Mouse (Mus musculus): ENCODE data around the gene Slc6a12. TPM values are rescaled to one million over a fixed set of nuclear protein-coding genes. Genes with fewer than 3 reads are reported as not detected.

Gene Slc6a12
- 0.08 TPM in 1 of 2 replicates, not detected in the other for polyA plus RNA-seq (2016; fragmentation: Nextera tagmentation; extraction: Ambion mirVana)

DNA sequence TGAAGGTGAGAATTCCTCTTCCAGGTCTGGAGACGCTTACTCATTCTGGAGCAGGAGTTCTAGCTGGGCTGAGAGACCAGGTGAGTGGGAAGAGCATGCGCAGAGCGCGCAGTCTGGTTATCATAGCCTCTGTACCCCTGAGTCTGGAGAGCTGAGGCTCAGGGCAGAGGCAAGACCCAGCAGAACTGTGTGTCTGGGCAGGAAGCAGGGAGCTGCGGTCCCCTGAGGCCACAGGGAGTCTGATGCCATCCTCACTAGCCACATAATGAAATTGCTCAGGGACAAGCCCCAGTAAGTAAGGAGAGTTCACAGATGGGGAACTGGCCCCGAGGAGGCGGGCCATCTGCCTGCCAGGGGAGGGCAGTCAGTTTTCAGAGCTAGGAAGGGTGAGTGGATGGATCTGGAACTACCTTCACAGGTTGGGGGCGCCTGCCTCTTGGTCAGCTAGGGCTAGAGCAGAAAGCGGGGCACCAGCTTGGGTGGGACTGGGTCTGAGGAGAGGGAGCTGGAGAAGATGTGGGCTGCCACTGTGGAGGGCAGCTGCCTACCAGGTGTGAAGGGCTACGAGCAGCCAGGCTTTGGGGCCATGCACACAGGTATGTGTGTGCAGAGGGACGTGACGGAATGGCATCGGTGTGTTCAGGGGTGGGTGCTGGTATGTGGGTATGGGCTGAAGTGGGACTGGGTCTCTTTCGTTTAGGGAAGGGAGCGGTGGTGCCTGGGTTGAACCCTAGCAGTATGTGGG, at the start of gene Slc6a12:
Slc6a12 (plus strand) TSS at position 51 of the 745 bp plus-strand sequence.
- WGBS = 78% methylated on average over 15 of the region's 15 CpGs
- H3K4me3 ChIP-seq (replicated peaks) = no peak within 1 kb of the TSS

DNA sequence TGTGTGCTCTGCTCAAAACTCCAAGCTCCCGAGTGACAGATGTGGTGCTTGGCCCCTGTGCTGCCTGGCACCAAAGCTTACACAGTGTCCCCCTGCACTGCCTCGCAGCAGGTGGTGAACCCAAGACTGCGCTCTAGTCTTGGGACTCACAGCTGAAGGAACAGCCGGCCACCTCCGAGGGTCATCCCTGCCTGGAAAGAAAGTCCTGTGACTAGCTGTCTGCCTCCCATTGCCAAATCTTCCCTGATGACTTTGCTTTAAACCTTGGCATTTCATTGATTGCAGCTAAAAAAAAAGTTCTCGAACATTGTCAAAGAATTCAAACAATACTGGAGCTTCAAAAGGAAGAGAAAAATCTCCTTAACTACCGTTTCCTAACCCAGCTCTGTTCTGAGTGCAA, 43.6 kb upstream of the Slc6a12 start:
- peaks cover 4% of the 10 kb centered on the region; the same call in 1 of the 2 replicates for H3K27me3 ChIP-seq
- WGBS = 42% methylated on average over 7 of the region's 7 CpGs
- no peak for ATAC-seq (ENCODE audit: low FRiP score)

More for the DNA sequence above, at the start of gene Slc6a12:
- Histone ChIP-seq H3K36me3 (replicated peaks) (no peaks in the 10 kb centered on the region), H3K4me1 (no peaks in the 10 kb centered on the region; the same call in 1 of the 2 replicates), H3K9ac (no peak within 1 kb of the TSS), H3K4me2 (no peak within 1 kb of the TSS), H3K27ac (no peak within 1 kb of the TSS), H3K9me3 (no peaks in the 10 kb centered on the region), H3K27me3 (peaks cover 16% of the 10 kb centered on the region; the same call in 1 of the 2 replicates)
- ATAC-seq (ENCODE audit: low FRiP score) = no peak

DNA sequence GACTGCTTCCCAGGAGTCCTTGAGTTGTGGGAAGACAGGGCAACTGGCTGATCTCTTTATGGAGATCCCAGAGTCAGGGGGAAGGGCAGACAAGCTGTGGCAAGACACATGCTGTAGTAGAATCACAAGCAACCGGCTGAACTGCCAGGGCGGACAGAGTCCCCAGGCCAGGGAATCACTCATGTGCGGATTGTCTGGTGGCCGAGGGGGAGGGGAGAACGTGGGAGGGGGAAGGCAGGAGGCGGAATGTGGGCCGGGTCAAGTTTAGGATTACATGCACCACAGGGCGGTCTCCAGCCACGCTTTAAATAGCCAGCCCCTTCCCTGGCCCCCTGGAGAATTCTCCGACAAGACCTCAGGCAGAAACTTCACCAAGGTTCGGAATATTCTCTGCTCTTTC, 42.9 kb upstream of the Slc6a12 start, which contains the start of gene Slc6a13:
Slc6a13 (plus strand) TSS at position 274 of the 400 bp plus-strand sequence.
- peaks cover 4% of the 10 kb centered on the region; the same call in 1 of the 2 replicates for H3K27me3 ChIP-seq
- ATAC-seq (ENCODE audit: low FRiP score) = no peak; the same call in 1 of the 2 replicates
- H3K36me3 ChIP-seq (replicated peaks) = no peaks in the 10 kb centered on the region
- H3K27ac ChIP-seq = no peak within 1 kb of the TSS
- H3K4me3 ChIP-seq (replicated peaks) = no peak within 1 kb of the TSS
- no peaks in the 10 kb centered on the region for H3K9me3 ChIP-seq
- peaks cover 8% of the 10 kb centered on the region for H3K4me1 ChIP-seq
- H3K9ac ChIP-seq = no peak within 1 kb of the TSS
- H3K4me2 ChIP-seq = peak within 1 kb of the TSS; percentile 6; the same call in 1 of the 2 replicates
- 7% methylated on average over 11 of the region's 11 CpGs for WGBS

More for the DNA sequence above, 43.6 kb upstream of the Slc6a12 start:
- Histone ChIP-seq H3K4me1 (peaks cover 8% of the 10 kb centered on the region), H3K9me3 (no peaks in the 10 kb centered on the region), H3K27ac (no peak overlapping the region), H3K4me2 (no peak overlapping the region), H3K9ac (no peak overlapping the region), H3K4me3 (replicated peaks) (no peak overlapping the region), H3K36me3 (replicated peaks) (no peaks in the 10 kb centered on the region)

DNA sequence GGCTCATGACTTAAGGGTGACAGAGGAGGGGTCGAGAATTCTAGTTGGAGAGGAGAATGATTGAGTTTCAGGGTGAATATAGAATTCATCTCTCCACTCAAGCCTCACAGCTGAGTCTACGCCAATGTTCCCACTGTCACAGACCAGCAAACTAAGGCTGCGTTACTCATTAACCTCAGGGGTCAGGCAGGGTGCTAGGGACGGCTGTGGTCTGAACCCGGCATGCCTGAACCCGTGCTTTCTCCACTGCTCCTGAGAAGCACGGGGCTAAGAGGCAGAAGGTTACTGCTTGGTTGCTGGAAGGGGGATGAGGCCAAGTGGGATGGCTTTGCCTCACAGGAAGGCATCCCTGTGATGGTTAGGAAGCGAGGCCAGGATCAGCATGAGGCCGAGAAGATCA, 42.4 kb upstream of the Slc6a12 start:
- Histone ChIP-seq H3K36me3 (replicated peaks) (no peaks in the 10 kb centered on the region), H3K9me3 (no peaks in the 10 kb centered on the region), H3K4me2 (no peak overlapping the region), H3K4me3 (replicated peaks) (no peak overlapping the region), H3K27me3 (peaks cover 4% of the 10 kb centered on the region; the same call in 1 of the 2 replicates), H3K9ac (no peak overlapping the region), H3K27ac (no peak overlapping the region), H3K4me1 (peaks cover 8% of the 10 kb centered on the region)
- 73% methylated on average over 9 of the region's 9 CpGs for WGBS
- ATAC-seq (ENCODE audit: low FRiP score) = no peak

DNA sequence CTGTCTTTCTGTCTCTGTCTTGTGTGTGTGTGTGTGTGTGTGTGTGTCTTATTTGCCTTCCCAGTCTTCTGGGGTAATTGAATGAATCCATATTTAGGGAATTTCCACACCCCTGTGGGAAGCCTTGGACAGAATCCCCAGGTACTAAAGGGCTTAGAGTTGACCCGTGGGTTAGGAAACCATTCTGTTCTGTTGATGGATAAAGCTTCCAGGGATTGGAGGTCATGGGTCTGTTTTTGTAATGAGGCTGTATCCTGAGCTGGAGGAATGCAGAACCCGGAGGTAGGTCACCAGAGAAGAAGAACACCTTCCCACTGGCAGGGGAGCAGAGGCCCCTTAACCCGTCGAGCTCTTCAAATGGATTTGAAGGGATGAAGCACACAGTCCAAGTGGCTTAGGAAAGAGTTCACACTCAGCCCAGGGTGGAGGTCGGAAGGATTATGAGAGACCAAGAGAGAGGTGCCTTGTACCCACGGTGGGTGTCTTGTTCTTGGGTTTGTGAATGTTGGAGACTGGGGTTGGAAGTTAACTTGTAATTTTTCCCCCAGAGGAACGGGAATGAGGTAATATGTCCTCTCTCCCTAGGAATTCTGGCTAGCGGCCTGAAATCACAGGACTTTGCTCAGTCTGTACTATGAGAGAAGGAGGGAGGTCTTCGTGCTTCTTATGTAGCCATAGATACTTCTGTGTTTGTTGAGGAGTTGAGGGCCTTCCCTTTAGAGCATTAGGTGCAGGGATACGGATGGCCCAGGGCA, 39.2 kb upstream of the Slc6a12 start:
- no peak for ATAC-seq (ENCODE audit: low FRiP score)
- H3K4me1 ChIP-seq = peaks cover 8% of the 10 kb centered on the region
- no peak overlapping the region for H3K4me3 ChIP-seq (replicated peaks)
- WGBS = 73% methylated on average over 10 of the region's 10 CpGs
- H3K36me3 ChIP-seq (replicated peaks) = no peaks in the 10 kb centered on the region
- H3K27me3 ChIP-seq = peaks cover 4% of the 10 kb centered on the region; the same call in 1 of the 2 replicates
- no peaks in the 10 kb centered on the region for H3K9me3 ChIP-seq
- H3K9ac ChIP-seq = no peak overlapping the region
- no peak overlapping the region for H3K27ac ChIP-seq
- H3K4me2 ChIP-seq = no peak overlapping the region

DNA sequence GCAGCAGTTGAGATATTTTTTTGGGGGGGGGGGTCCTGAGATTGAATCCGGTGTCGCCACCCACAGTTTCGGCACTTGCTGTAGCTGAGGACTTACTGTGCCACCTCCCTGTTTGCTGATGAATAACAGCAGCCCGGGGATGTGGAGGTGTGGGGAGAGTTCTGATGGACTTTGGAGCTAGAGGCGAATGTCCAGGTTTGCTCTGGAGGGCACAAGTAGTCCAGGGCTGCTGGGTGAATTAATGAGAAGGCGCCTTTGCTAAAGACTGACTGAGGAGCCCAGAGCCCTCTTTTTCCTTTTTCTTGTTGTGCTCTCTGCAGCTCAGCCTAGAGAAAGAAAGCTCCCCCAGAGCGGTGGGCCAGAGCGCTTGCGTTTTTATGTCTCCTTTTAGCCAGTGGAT, 38.2 kb upstream of the Slc6a12 start:
- 83% methylated on average over 9 of the region's 9 CpGs for WGBS
- no peak overlapping the region for H3K4me3 ChIP-seq (replicated peaks)
- H3K27ac ChIP-seq = no peak overlapping the region
- H3K27me3 ChIP-seq = peaks cover 4% of the 10 kb centered on the region; the same call in 1 of the 2 replicates
- H3K36me3 ChIP-seq (replicated peaks) = no peaks in the 10 kb centered on the region
- no peaks in the 10 kb centered on the region for H3K9me3 ChIP-seq
- no peak for ATAC-seq (ENCODE audit: low FRiP score)
- no peak overlapping the region for H3K4me2 ChIP-seq
- no peak overlapping the region for H3K9ac ChIP-seq
- H3K4me1 ChIP-seq = peaks cover 8% of the 10 kb centered on the region

DNA sequence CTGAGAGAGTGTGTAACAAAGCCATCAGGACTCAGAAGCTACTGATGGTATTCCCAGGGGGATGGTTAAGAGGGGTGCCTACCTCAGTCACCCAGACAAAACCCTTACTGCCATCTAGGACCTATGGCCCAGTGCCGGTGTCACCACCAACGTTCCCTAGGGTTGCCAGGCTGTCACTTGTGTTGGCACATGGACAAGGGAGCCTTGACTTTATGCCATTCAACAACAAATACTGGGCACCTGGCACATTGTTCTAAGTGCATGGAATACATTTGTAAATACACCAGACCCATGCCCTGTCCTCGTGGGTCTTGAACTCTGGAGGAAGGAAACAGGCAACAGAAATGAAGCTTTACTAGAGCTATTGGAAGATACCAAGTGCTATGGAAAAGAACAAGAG, 37.3 kb upstream of the Slc6a12 start:
- no peak for ATAC-seq (ENCODE audit: low FRiP score)
- Histone ChIP-seq H3K9ac (no peak overlapping the region), H3K27me3 (peaks cover 1% of the 10 kb centered on the region; the same call in 1 of the 2 replicates), H3K27ac (no peak overlapping the region), H3K4me1 (no peaks in the 10 kb centered on the region), H3K4me2 (no peak overlapping the region), H3K4me3 (replicated peaks) (no peak overlapping the region), H3K36me3 (replicated peaks) (no peaks in the 10 kb centered on the region), H3K9me3 (no peaks in the 10 kb centered on the region)
- WGBS = 88% methylated on average over 3 of the region's 3 CpGs

DNA sequence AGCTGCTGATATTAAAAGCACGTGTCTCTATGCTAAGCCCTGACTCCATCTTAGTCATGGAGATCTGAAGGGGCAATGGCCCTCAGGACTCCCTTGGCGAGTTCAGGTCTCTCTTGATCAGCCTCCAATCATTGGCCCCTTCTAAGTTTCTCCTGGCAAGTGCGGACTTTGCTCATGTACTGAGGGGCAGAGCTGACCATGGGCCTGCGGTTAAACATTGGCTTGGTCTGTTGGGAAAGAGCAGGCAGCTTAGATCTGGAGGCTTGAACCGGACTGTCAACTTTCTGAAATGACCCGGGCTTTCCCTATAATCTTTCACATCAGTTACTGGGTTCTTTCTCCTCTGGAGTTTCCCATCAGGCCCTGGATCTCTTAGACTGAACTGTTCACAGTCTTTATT, 31.9 kb upstream of the Slc6a12 start:
- H3K4me2 ChIP-seq = no peak overlapping the region
- H3K4me3 ChIP-seq (replicated peaks) = no peak overlapping the region
- no peaks in the 10 kb centered on the region for H3K4me1 ChIP-seq
- WGBS = 92% methylated on average over 6 of the region's 6 CpGs
- no peaks in the 10 kb centered on the region for H3K9me3 ChIP-seq
- no peak overlapping the region for H3K9ac ChIP-seq
- no peaks in the 10 kb centered on the region for H3K36me3 ChIP-seq (replicated peaks)
- H3K27ac ChIP-seq = no peak overlapping the region
- ATAC-seq (ENCODE audit: low FRiP score) = no peak
- no peaks in the 10 kb centered on the region for H3K27me3 ChIP-seq

DNA sequence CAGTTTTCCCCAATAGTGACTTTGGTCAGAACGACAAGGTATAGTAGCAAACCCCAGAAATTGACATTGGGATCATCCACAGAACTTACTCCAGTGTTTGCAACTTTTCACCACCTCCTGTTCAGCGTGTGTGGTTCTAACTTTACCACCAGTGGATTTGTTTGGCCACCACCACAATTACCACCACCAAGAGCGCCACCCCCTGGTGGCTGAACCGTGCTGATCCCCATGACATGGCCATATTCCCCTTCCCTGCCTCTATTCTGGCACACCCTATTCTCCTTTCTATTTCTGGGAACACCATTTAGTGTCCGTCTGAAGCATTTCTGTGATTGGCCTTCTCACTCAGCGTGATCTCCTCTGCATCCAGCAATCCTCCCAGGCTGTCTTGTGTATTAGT, 23.8 kb upstream of the Slc6a12 start:
- Histone ChIP-seq H3K4me3 (replicated peaks) (no peak overlapping the region), H3K27me3 (no peaks in the 10 kb centered on the region), H3K4me2 (no peak overlapping the region), H3K9me3 (no peaks in the 10 kb centered on the region), H3K4me1 (no peaks in the 10 kb centered on the region), H3K36me3 (replicated peaks) (no peaks in the 10 kb centered on the region), H3K9ac (no peak overlapping the region), H3K27ac (no peak overlapping the region)
- WGBS = 68% methylated on average over 6 of the region's 6 CpGs
- ATAC-seq (ENCODE audit: low FRiP score) = no peak

DNA sequence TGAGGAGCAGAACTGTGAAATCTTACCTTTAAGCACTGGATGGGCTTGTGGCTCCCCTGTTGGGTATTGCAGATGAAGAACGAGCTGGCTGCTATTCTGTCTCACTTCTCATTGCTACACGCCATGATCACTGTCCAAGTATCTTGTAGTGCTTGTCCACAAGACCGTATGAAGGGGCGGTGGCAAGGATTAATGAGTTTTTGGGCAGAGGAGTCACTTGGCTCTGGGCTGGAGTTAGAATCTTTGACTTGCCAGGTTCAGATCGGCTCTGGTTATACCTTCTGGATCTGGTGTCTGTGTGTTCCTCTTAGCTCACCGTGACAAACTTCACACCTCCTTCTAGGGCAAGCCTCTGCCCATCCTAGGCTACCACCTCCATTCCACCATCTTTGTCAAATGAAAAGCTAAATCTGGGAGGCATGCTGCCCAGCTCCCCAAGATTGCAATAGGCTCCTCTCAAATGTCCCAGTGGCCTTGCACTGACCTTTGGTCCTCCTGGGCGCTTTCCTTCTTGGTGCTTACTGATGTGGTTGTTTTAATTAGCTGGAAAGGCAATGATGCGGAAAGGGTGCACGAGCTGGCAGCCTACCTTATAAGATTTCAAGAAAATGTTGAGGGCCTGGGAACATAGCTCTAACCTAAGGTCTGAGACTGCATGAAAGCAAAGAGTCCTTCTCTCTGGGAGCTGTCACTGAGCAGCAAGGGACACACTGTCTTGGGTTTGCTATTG, 20.3 kb upstream of the Slc6a12 start:
- no peak overlapping the region for H3K4me2 ChIP-seq
- H3K4me3 ChIP-seq (replicated peaks) = no peak overlapping the region
- no peaks in the 10 kb centered on the region for H3K4me1 ChIP-seq
- 85% methylated on average over 9 of the region's 9 CpGs for WGBS
- ATAC-seq (ENCODE audit: low FRiP score) = no peak
- H3K36me3 ChIP-seq (replicated peaks) = no peaks in the 10 kb centered on the region
- no peaks in the 10 kb centered on the region for H3K27me3 ChIP-seq
- H3K27ac ChIP-seq = no peak overlapping the region
- no peaks in the 10 kb centered on the region for H3K9me3 ChIP-seq
- no peak overlapping the region for H3K9ac ChIP-seq

DNA sequence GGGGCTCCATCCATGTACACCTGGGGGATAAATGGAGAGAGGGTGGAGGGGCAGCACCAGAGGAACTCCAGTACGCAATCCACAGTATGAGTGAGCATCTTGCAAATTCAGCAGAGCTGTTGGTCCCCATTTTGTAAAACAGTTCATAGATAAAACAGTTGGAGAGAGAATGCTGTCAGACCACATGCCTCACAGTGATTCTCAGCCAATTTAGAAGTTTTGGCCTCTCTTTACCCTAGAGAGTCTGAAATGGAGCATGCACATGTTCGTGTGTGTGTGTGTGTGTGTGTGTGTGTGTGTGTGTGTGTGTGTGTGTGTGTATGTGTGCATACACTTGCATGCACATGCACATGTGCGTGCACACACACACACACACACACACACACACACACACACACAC, 17.6 kb upstream of the Slc6a12 start:
- H3K27me3 ChIP-seq = no peaks in the 10 kb centered on the region
- H3K36me3 ChIP-seq (replicated peaks) = no peaks in the 10 kb centered on the region
- H3K9me3 ChIP-seq = no peaks in the 10 kb centered on the region
- no peak overlapping the region for H3K27ac ChIP-seq
- no peak for ATAC-seq (ENCODE audit: low FRiP score)
- no peak overlapping the region for H3K4me2 ChIP-seq
- no peak overlapping the region for H3K4me3 ChIP-seq (replicated peaks)
- 92% methylated on average over 1 of the region's 3 CpGs for WGBS
- peaks cover 10% of the 10 kb centered on the region for H3K4me1 ChIP-seq
- H3K9ac ChIP-seq = no peak overlapping the region

DNA sequence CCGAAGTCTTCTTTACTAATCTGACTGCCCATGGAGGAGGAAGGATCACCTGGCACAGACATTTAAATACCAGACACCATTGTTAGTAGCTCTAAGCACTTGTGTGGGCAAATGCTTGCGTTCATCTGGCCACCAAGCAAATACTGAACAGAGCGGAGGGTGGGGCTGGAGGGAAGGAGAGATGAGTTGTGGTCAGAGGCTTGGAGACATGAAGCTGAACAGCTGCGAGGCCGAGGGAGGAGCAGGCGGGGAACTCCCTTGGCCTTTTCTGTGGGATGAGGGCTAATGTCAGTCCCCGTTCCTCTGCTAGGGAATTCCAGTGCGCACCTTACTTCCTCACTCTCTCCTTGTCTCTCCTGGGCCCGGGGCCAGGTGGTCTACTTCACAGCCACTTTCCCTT, 17.1 kb upstream of the Slc6a12 start:
- Histone ChIP-seq H3K4me1 (peaks cover 11% of the 10 kb centered on the region), H3K9ac (no peak overlapping the region), H3K4me2 (no peak overlapping the region), H3K27ac (no peak overlapping the region), H3K27me3 (no peaks in the 10 kb centered on the region), H3K9me3 (no peaks in the 10 kb centered on the region), H3K36me3 (replicated peaks) (no peaks in the 10 kb centered on the region), H3K4me3 (replicated peaks) (no peak overlapping the region)
- no peak for ATAC-seq (ENCODE audit: low FRiP score)
- 82% methylated on average over 9 of the region's 9 CpGs for WGBS

Data from forebrain, embryonic 12.5 days (tissue).